Mouse (Mus musculus): ENCODE data around the gene E130114P18Rik.

The E130114P18Rik gene

DNA sequence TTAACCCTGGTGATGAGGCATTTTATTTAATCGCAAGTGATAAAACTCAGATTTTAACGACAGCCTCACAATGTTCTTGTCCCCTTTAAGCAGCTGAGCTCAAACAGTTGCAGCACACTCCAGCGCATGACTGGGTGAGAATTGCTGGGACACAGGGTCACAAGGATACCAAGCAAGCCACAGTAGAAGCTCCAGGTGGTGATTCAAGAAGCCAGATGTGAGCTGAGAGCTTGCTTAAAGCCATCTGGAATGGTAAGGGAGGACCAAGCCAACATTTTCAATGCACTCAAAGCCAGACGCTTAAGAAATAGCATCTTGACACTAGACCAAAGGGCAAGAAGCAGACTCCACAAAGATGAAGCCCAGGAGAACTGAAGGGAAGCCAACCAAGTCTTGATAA lies 83.9 kb downstream of the E130114P18Rik start:
- DNase-seq (ENCODE audit: low spot score): no peak

DNA sequence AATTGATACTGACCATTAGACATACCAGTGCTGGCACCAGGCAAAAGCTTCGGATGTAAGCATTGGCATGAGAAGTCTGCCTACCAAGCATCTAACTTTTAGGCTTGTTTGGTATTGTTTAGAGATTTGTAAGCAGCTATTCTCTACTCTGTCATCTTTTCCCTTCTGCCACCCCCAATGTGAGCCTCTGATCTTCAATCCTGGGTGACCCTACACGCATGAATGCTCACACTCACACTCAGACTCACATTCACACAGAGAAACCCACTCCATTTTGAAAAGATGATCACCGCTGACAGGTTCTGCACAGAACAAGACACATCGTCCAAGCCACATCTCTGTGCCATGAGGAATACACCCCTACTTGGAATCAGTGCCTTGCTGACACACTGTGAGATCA lies 84.8 kb downstream of the E130114P18Rik start:
- no peak for DNase-seq (ENCODE audit: low spot score)

DNA sequence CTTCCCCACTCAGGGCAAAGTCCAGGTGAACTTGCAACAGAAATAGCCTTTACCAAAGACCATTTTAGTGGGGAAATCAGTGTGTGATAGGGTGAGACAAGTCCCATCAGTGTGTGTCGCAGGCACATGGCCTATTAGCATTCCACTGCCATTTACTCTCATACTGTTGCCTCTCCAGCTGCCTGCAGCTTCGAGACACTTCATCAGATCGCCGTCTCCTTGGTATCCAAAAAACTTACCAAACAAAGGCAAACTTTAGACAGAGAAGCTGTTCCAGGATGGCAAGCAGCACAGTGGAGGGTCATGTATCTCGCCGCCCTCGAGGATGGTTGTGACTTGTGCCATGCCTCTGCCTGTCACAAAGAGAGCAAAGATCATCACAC lies 87.5 kb downstream of the E130114P18Rik start:
- no peak for DNase-seq (ENCODE audit: low spot score)

DNA sequence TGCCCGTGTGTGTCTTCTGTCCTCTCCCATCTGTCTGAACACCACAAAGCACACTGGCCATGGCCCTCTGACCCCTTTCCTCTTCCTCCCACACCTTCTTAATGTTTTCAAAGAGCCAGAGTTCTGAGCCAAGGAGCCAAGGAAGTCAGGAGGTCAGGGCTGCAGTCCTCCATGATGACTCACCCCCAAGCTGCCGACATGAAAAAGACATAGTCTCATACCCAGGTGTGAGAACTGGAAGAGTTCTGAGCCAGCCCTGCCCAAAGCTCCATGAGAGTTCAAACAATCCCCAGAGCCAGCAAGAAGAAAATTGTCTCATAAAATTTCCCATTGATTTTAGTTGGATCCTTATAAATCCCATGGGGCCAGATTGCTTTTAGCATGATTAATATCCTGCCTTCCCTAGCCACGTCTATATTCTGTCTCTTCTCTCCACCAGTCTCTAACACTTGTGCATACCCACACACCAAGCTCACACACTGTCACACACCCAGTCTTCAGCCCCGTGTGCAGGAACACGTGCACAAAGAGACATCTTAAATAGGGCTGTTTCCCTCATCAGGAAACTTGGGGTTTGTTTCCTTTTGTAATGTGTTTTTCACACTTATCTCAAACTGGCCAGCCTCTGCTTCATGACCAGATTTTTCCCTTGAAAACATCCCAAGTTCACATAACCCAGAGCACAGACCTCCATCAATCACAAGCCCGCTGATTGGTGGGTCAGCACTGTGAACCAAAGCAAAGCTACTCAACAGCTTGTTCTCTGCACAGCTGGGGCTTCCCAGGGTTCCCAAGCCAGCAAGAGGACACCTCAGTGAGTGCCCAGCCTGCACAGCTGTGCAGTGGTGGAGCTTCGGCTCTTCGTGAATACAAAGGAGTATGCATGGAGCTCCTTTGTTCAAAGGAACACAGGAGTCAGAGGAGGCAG lies 88.2 kb downstream of the E130114P18Rik start:
- DNase-seq (ENCODE audit: low spot score): no peak

DNA sequence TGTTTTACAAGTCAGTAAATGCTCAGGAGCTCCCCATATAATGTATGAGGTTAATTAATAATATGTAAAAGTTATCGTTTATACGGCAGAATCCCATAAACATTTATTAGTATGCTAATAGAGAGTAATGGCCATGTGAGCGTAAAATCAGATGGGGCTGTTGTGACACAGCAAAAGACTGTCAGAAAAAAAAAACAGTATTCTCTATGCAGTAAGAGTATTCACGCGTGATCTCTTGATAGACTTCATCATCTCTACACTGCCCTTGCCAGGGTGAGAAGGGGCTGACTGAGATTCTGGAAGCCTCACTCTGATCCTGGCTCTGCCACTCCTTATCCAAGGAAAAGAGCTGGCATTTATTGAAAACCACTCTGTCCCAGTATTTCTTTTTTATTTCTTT lies 91.9 kb downstream of the E130114P18Rik start:
- no peak for DNase-seq (ENCODE audit: low spot score)

DNA sequence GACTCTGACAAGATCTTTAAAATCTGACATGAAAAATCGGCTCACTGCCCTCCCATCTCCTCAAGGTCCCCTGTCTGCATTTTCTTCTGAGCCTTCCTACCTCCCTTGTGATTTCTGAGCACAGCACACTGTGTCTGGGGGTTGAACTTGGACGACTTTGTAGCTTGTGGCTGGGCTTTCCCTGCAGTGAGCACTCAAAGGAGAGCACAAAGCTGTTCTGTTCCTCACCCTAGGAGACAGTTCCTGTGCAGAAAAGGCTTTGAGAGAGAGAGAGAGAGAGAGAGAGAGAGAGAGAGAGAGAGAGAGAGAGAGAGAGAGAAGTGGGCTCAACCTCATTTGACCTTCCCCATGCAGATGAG lies 101.3 kb downstream of the E130114P18Rik start:
- no peak for DNase-seq (ENCODE audit: low spot score)

DNA sequence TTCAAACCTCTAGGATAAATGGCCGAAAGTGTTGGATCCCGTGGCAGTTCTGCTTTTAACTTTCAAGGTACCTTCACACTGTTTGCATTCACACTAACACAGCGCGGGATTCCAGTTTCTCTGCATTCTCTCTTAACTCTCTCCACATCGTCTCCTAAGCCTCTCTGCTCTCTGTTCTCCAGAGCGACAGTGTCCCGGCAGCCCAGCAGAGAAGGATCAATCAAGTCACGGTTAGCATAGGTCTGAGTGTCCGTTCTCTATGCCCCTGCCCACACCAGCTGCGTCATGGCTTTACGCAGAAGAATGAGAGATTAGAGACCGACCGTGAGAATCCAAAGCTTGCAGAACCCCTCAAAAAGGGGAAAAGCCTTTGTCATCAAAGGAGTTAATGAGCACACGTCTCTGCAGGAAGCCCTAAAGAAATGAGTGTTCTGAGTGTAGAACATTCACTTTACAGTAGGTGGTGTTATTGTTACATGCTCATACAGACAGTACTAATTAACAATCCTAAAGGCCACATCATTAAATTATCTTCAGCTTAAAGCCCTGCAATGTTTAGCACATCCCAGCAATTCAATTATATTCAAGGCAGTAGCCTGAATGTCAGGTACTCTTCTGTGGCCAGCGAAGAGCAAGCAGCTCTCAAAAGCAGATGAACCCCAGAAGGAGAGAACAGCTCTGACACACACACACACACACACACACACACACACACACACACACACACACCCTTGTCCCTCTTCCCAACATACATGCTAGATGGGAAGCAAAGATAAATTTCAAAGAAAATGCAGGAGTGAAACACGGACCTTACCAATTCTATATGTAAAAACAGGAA lies 101.9 kb downstream of the E130114P18Rik start:
- no peak for DNase-seq (ENCODE audit: low spot score)

DNA sequence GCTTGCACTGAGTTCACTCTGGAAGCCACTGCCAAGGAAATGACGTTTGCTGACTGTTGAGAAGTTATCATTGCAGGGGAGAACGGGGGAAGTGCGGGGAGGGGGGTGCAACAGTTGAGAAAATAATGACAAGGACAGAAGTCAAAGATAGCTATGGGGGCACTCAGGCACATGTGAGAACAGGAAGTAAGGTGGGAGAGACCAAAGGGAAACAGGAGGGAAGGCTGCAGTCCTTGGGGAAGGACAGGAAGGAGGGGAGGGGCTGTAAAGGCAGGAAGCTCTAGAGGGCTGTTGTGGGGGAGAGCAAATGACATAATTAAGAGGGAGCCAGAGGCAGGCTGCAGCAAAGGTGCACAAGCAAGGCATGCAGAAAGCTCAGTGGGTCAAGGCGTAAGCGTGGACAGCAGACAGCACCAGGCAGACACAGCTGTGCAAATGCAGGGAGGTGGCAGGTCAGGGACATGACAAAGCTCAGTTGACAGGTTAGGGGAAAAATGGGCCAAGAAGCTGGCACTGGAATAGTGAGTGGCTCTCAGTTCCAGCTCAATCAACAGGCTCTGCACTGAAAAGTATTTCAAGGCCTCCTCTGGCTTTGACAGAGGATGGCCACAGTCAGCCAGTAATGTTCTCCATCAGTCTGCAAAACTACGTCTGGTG lies 103.9 kb downstream of the E130114P18Rik start:
- DNase-seq (ENCODE audit: low spot score): no peak

DNA sequence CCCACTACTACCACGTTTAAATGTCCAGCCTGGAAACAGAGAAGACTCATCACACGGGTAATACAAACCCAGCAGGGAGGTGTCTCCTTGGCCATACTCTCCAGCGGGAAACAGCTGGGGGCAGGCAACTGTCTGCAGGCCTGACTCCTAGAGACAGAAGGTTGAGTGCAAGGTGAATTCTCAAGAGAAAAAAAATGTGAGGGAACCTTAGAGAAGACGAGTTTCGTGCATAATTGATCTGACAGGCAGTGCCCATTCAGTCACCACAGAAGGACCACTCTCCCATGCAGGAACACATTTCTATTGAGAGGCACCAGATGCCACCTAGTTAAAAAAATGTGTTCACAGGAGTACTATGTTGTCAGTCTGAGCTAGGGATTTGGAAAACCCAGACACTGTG lies 105.4 kb downstream of the E130114P18Rik start:
- DNase-seq (ENCODE audit: low spot score): no peak

- DNase-seq (ENCODE audit: low spot score): no peak
These were observed 106.0 kb downstream of the E130114P18Rik start for GRCm38 (mm10) chr4:97671911-97672310.

DNA sequence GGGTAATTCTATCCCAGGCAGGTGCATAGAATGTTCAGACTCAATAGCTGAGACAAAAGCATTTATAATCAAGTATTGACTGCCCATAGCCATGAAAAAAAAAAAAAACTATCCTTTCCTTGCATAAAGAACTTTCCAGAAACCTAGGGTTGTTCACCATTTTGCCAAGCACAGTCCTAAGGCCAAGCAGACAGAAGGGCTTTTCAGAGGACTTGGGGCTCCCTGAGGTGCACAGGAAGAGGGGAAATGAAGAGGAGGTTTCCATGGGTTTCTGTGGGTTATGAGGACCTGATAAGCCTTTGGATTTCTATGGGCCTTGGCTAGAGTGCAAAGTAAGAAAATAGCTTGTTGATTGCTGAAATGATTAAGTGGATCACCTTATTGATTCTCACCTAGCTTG lies 107.5 kb downstream of the E130114P18Rik start:
- DNase-seq (ENCODE audit: low spot score): no peak

- no peak for DNase-seq (ENCODE audit: low spot score)
These were observed 108.1 kb downstream of the E130114P18Rik start for GRCm38 (mm10) chr4:97669808-97670207.

- no peak for DNase-seq (ENCODE audit: low spot score)
These were observed 112.5 kb downstream of the E130114P18Rik start for GRCm38 (mm10) chr4:97665428-97665755.

GRCm38 (mm10) chr4:97664738-97665427 lies 113.0 kb downstream of the E130114P18Rik start:
- no peak for DNase-seq (ENCODE audit: low spot score)

DNA sequence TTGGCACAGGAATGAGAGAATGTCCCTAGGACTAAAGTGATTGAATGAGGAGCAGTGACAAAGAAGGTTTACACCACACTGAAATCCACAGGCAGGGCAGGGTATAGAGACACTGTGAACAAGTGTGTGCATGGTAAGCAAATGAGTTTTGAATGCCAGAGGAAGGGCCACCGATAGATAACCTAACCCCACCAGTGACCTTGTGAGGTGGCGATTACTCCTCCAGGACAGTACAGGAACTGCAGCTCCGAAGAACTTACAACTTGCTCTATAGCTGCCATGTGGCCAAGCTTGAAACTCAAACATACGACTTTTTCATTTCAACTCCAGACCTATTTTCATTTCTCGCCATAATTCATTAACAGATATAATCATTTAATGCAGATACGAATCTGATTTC lies 114.0 kb downstream of the E130114P18Rik start:
- no peak for DNase-seq (ENCODE audit: low spot score)

GRCm38 (mm10) chr4:97662841-97663240 lies 115.0 kb downstream of the E130114P18Rik start:
- no peak for DNase-seq (ENCODE audit: low spot score)

DNA sequence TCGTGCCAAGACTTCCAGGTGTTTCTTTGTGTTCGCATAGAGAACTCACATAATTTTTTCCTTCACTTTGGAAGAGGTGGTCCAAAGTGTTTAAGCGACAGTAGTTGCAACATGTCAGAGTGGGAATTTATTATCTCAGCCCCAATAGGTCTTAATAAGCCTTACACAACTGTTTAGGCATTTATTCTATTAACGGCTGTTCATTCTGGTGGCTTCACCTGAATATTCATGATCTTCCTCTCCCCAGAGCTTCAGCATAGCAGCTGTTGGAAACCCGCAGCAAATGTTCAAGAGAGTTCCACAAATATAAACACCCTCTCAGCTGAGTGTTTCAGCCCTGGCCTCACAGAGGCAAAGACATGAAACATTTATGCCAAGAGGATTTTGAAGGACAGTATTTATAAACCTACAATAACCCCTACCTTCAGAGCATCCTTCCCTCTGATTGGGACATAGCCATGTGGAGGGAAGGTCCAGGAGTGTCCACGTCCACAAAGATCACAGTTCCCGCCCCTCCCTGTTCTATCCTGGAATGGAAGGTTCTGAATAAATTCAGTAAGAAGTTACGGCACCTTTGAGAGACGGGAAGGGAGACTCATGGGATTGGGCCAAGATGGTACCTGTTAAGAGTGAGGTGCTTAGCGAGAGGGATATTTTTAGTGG lies 116.1 kb downstream of the E130114P18Rik start:
- DNase-seq (ENCODE audit: low spot score): no peak

GRCm38 (mm10) chr4:97657586-97657985 lies 120.3 kb downstream of the E130114P18Rik start:
- DNase-seq (ENCODE audit: low spot score): no peak

GRCm38 (mm10) chr4:97649626-97650015 lies 128.3 kb downstream of the E130114P18Rik start:
- no peak for DNase-seq (ENCODE audit: low spot score)

DNA sequence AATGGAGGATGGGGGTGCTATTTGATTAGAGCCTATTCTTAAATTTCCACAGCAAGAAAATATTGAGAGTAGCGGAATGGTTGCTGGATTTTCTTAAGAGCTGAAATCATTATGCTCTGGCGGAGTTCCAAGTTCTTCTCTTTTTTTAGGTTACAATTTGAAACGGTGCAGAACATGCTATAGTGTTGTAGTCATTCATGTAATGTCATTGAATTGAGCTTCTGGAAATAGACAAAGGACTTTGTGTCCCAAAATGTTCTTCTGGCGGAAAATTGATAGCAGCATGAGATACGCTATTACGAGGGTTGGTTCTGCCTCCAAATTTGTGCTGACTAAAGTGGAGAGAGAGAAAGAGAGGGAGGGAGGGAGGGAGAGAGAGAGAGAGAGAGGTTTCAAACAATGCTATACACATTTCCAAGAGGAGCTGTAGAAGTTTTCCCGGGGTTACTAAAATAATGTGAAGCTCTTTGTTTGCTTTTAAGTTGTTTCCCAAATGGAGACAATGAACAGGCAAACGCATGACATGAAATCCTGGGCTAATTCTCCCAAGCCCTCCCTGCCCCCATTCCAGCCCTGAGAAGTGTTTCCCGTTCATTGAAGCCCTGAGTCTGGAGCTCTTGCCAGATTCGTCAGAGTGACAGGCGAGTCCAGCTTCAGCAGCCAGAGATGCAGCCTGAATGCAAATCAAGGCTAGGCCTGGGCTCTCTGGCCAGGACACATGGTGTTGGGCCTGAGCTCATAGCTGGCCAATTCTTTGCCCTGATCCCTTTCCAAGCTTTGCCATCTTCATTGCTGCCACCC lies 128.9 kb downstream of the E130114P18Rik start:
- no peak for DNase-seq (ENCODE audit: low spot score)

GRCm38 (mm10) chr4:97648436-97648707 lies 129.5 kb downstream of the E130114P18Rik start:
- no peak for DNase-seq (ENCODE audit: low spot score)
